Mouse (Mus musculus): ENCODE measurements around the gene Gm6812.

DNA sequence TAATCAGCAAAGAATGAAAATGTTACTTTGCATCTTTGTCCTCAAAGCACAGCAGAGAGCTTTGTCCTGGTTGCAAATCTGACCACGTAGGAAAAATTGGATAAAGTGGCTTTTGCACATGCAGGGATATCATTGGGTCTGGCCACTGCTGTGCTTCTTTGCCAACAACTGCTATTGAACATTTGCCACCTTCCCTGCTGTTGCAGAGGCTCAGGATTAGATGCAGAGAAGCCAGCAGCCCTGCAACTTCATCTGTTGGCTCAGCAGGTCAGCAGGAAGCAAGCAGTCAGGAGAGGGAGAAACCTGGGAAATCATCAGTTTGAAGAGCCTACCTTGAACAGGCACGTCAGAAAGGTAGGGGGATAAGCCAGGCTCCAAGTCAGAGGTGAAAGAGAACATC lies 27.7 kb downstream of the Gm6812 start:
- TF ChIP-seq MAX (IDR thresholded peaks at IDR 0.05) (no peak), CTCF (IDR thresholded peaks at IDR 0.05; ENCODE audit: control insufficient read depth, insufficient read depth, insufficient read length) (no peak), CEBPB (IDR thresholded peaks at IDR 0.05; ENCODE audit: low read depth) (no peak), MYOG (IDR thresholded peaks at IDR 0.05; ENCODE audit: control insufficient read depth, extremely low read depth, insufficient read length) (no peak)
